Mouse (Mus musculus) activated CD4-positive, CD25-positive, alpha-beta regulatory T cell, adult 4 months (primary cell): ENCODE measurements around the gene Bcl6. TPM values are rescaled to one million over a fixed set of nuclear protein-coding genes. Genes with fewer than 3 reads are reported as not detected.

ENCODE experiments used
- ATAC-seq: one replicate; pipeline ENCODE4 v1.8.0; 2017
- polyA plus RNA-seq, 2 experiments: library from polyadenylated mRNA; unstranded; fragments of 100-300 nt; shearing (Covaris generic); gene quantifications; one replicate each; pipeline ENCODE4 v1.2.1; 2017

Gene Bcl6
- polyA plus RNA-seq, 2 experiments from 2014 or later: 4.3 to 12.9 TPM

DNA sequence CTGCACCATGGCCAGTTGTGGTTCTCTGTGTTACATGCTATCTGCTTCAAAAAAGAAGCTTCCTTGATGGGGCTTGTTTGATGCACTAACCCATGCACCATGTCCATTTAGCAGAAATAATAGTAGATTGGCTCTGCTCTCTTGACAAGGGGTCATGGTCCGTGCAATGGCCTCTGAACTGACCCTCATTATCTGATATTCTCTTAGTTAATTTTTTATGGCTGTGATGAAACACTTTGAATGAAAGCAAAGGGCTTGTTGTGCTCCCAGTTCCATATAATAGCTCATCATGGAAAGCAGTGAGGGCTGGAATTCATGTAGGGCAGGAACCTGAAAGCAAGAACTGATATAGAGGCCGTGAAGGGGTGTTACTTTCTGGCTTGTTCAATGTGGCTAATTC, 69.2 kb downstream of the Bcl6 start:
- ATAC-seq: no peak

Other genes with a start within 250 kb of the Bcl6 start
- not detected for gene Sst, start 97.9 kb downstream of the Bcl6 start, polyA plus RNA-seq
- gene Rtp2, start 56.5 kb downstream of the Bcl6 start, polyA plus RNA-seq: not detected
- not detected for gene Gm37419, start 370 bp downstream of the Bcl6 start, polyA plus RNA-seq